Mouse (Mus musculus) heart, embryonic 15.5 days (tissue): Measurements from ENCODE around the gene Ythdf1. TPM values are rescaled to one million over a fixed set of nuclear protein-coding genes. Genes with fewer than 3 reads are reported as not detected.

ENCODE experiments used
- ATAC-seq: fragments of 200-750 bp; cut with Nextera tagmentation; replicated peaks from 2 replicates; pipeline ENCODE4 v1.8.0; 2017; ENCODE audit warnings: low read depth, moderate TSS enrichment; ENCODE audit not compliant: insufficient number of reproducible peaks, insufficient read depth, low FRiP score
- H3K27ac ChIP-seq: fragments of 300-500 bp; sonication (generic); 2 replicates; pipeline ENCODE4 v1.5.1; 2015; ENCODE audit warnings: mild to moderate bottlenecking, inconsistent platforms
- H3K27me3 ChIP-seq: fragments of 300-500 bp; sonication (generic); 2 replicates; pipeline ENCODE4 v1.6.1; 2015; ENCODE audit warnings: inconsistent platforms
- H3K36me3 ChIP-seq: fragments of 300-500 bp; sonication (generic); 2 replicates; pipeline ENCODE4 v1.6.1; 2015; ENCODE audit warnings: mild to moderate bottlenecking, inconsistent platforms
- H3K4me1 ChIP-seq: fragments of 300-500 bp; sonication (generic); replicated peaks from 2 replicates; pipeline ENCODE4 v1.6.1; 2015; ENCODE audit warnings: inconsistent platforms
- H3K4me2 ChIP-seq: fragments of 300-500 bp; sonication (generic); 2 replicates; pipeline ENCODE4 v1.6.1; 2015; ENCODE audit warnings: inconsistent platforms, mild to moderate bottlenecking, moderate library complexity
- H3K4me3 ChIP-seq: fragments of 300-500 bp; sonication (generic); 2 replicates; pipeline ENCODE4 v1.5.1; 2015; ENCODE audit warnings: mild to moderate bottlenecking, inconsistent platforms
- H3K9ac ChIP-seq: fragments of 300-500 bp; sonication (generic); 2 replicates; pipeline ENCODE4 v1.6.1; 2015; ENCODE audit warnings: mild to moderate bottlenecking, inconsistent platforms
- H3K9me3 ChIP-seq: fragments of 300-500 bp; sonication (generic); replicated peaks from 2 replicates; pipeline ENCODE4 v1.6.1; 2016; ENCODE audit warnings: inconsistent platforms
- WGBS: fragments of 180-500 bp; shearing (Covaris S2); methylation state at CpG from one replicate; pipeline ENCODE4 v1.1.7; 2015; ENCODE audit warnings: mixed read lengths; 5-methylcytosine and 5-hydroxymethylcytosine counted together
- polyA plus RNA-seq: library from polyadenylated mRNA; unstranded; fragments of >200 nt; fragmentation: Nextera tagmentation; extraction: Ambion mirVana; gene quantifications from 2 replicates; pipeline ENCODE4 v1.2.1, GENCODE M21; 2015

The Ythdf1 gene
- polyA plus RNA-seq, 1 experiment from 2014 or later: 32.9 TPM

DNA sequence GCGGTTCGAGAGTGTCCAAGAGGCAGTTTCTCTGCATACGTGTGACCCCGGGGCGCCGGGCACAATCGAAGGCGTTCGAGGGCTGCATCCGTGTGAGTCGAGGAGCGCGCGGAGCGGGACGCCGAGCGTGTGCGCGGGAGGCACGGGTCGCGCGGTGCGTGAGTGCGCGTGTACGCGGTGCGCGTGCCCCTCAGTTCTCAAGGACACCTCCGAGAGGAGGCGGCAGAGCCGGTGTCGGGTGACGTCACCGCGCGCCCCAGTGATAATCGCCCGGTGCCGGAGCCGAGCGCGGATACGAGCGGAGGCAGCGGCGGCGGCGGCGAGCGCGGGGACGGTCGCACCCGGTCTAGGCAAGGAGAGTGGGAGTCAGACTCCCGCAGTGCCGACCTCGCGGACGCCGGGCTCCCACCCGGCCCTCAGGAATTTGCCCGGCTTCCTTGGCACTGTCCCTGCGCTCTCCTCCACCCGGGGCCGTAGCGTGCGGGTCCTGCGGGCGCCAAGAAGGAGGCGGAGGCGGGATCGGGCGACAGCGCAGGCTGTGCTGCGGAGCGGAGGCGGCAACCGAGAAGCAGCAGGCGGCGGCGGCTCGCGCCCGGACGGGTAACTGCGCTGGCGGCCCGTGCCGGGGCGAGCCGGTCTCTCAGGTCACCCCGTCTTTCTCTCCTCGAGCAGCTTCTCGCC is 27.8 kb downstream of the Ythdf1 start:
- peak overlapping the region; percentile 92 for H3K4me2 ChIP-seq
- under 1% methylated on average over 94 of the region's 97 CpGs for WGBS
- no peak for ATAC-seq
- peak overlapping the region; percentile 53 for H3K4me3 ChIP-seq
- H3K4me1 ChIP-seq: peaks cover 22% of the 10 kb centered on the region
- H3K27me3 ChIP-seq: peaks cover 100% of the 10 kb centered on the region
- H3K9me3 ChIP-seq: no peaks in the 10 kb centered on the region
- no peak overlapping the region for H3K27ac ChIP-seq
- no peak overlapping the region for H3K9ac ChIP-seq
- no peaks in the 10 kb centered on the region for H3K36me3 ChIP-seq

DNA sequence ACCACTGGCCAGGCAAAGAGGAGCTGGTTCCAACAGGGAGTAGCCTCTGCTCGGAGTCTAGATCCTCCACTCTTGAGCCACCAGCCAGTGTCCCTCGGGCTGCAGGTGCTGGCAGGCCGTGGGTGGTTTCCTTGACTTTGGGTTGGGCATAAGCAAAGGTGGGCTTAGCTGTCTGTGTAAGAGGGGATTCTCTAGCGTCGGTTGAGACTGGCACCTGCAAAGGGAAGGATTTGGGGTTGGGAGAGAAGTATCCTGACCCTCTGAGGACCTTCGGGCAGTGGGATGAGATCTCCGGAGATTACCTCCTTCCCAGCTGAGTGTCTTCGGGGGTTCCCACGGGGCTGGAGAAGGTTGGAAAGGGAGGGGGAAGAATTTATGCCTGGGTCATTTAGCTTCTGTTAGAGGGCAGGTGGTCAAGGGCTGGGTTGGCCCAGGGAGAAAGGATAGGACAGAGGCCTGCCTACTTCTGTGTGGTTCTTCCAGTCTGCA is 28.9 kb downstream of the Ythdf1 start:
- no peak overlapping the region for H3K4me3 ChIP-seq
- peaks cover 22% of the 10 kb centered on the region for H3K4me1 ChIP-seq
- no peak overlapping the region for H3K9ac ChIP-seq
- H3K27ac ChIP-seq: no peak overlapping the region
- H3K36me3 ChIP-seq: no peaks in the 10 kb centered on the region
- peaks cover 100% of the 10 kb centered on the region for H3K27me3 ChIP-seq
- H3K4me2 ChIP-seq: no peak overlapping the region
- no peaks in the 10 kb centered on the region for H3K9me3 ChIP-seq
- 14% methylated on average over 9 of the region's 9 CpGs for WGBS
- no peak for ATAC-seq

DNA sequence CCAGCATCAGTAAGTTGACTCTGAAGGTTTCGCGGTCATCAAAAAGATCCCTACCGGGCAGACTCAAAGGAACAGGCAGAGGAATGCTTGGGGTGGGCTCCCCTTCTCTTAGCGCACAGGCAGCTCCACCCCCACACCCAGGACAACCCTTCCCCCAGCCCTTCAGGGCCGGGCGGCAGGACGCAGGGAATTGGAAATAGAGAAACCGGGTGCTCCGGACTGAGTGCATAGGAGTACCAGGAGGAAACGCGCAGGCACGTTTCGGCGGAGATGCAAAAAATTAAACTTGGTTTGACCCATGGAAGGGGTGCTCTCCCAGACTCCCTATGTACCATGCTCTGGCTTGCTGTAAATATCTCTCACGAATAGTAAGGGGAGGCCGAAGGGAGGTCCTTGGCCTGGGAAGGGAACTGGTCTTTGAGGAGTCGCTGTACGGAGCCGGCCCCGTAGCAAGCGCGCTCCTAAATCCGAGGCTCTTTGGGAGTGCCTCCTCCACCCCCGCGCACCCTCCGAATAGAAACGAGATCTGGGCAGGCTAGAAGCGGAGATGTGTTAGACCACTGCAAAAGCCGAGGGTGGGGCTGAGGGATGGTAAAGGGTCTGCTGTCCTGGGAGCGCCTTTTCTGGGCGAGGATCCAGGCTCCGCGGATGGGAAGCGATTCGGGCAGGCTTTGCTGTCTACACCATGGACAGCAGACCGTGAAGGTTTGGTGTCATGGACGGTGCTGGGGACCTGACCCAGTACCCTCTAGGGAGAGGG is 29.5 kb downstream of the Ythdf1 start:
- H3K4me2 ChIP-seq: no peak overlapping the region
- no peak overlapping the region for H3K9ac ChIP-seq
- H3K9me3 ChIP-seq: no peaks in the 10 kb centered on the region
- H3K27me3 ChIP-seq: peaks cover 100% of the 10 kb centered on the region
- WGBS: 2% methylated on average over 37 of the region's 37 CpGs
- H3K4me1 ChIP-seq: peaks cover 22% of the 10 kb centered on the region
- no peak overlapping the region for H3K27ac ChIP-seq
- no peaks in the 10 kb centered on the region for H3K36me3 ChIP-seq
- no peak overlapping the region for H3K4me3 ChIP-seq
- no peak for ATAC-seq

GRCm38 (mm10) chr2:180890422-180891074 is 30.2 kb downstream of the Ythdf1 start:
- H3K4me2 ChIP-seq: 0 out of 2 replicates have a peak overlapping the region, but pooled peaks have one; percentile 10
- no peaks in the 10 kb centered on the region for H3K36me3 ChIP-seq
- no peak for ATAC-seq
- H3K27ac ChIP-seq: no peak overlapping the region
- peaks cover 22% of the 10 kb centered on the region for H3K4me1 ChIP-seq
- WGBS: under 1% methylated on average over 26 of the region's 29 CpGs
- H3K4me3 ChIP-seq: 0 out of 2 replicates have a peak overlapping the region, but pooled peaks have one; percentile 2
- H3K27me3 ChIP-seq: peaks cover 100% of the 10 kb centered on the region
- no peak overlapping the region for H3K9ac ChIP-seq
- no peaks in the 10 kb centered on the region for H3K9me3 ChIP-seq

DNA sequence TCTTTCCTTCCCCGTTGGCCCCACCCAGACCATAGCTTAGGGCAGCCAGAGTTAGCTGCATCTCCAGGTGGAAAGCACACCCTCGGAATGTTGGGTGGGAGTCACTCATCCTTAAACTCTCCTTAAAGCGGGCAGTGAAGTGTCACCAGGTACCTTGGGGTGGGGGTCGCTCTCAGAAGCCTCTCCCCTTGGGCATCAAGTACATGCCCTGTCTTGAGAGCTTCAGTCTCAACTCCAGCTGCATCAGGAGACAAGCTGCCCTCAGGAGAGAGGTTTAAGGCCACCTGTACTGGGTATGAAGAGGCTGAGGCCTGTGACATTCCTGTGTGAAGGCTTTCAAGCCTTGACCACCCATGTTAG is 30.8 kb downstream of the Ythdf1 start:
- Histone ChIP-seq H3K27ac (no peak overlapping the region), H3K9ac (no peak overlapping the region), H3K9me3 (no peaks in the 10 kb centered on the region), H3K4me2 (no peak overlapping the region), H3K27me3 (peaks cover 100% of the 10 kb centered on the region), H3K36me3 (no peaks in the 10 kb centered on the region), H3K4me3 (no peak overlapping the region), H3K4me1 (peaks cover 22% of the 10 kb centered on the region)
- 25% methylated on average over 4 of the region's 4 CpGs for WGBS
- ATAC-seq: no peak

GRCm38 (mm10) chr2:180889271-180889920 is 31.4 kb downstream of the Ythdf1 start:
- Histone ChIP-seq H3K9me3 (no peaks in the 10 kb centered on the region), H3K27ac (no peak overlapping the region), H3K9ac (no peak overlapping the region), H3K4me3 (no peak overlapping the region), H3K4me2 (no peak overlapping the region), H3K27me3 (peaks cover 96% of the 10 kb centered on the region), H3K4me1 (peaks cover 18% of the 10 kb centered on the region), H3K36me3 (no peaks in the 10 kb centered on the region)
- ATAC-seq: no peak
- 9% methylated on average over 19 of the region's 19 CpGs for WGBS

DNA sequence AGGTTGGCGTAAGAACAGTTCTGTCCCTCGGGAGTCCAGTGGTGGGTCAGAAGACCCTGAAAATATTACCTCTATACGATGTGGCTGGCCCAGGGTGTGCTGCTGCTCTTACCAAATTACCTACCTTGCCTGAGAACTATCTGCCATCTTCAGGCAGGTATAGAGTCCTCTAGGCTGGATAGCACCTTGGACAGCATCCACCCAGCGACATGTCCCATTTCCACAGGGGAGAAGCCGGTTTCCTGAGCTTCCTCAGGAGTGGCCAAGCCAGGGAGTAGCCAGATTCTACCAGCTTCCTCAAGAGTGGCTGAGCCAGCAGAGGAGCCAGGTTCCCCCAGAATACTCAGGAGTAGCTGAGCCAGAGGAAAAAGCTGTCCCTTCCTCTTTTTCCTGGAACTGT is 35.5 kb downstream of the Ythdf1 start:
- Histone ChIP-seq H3K9me3 (no peaks in the 10 kb centered on the region), H3K4me1 (no peaks in the 10 kb centered on the region), H3K4me3 (no peak overlapping the region), H3K9ac (no peak overlapping the region), H3K27me3 (peaks cover 58% of the 10 kb centered on the region), H3K27ac (no peak overlapping the region), H3K4me2 (no peak overlapping the region), H3K36me3 (no peaks in the 10 kb centered on the region)
- WGBS: 54% methylated on average over 5 of the region's 5 CpGs
- ATAC-seq: no peak

DNA sequence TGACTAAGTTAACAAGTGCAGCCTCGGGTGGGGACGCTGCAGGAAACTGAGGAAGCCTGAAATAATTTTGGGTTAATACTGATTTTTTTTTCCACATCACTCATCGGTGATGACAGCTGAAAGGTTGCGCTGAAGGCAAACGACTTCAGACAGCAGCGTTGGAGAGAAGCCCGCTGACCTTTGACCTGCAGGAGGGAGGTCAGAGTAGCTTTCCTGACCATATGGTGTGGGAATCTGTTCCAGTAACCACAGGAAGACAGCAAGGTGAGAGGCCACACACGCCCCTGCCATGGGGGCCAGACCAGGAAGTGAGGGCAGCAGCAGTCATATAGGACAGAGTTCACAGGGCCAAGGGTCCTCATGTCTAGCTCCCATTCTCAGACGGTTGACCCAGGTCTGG is 39.5 kb downstream of the Ythdf1 start:
- H3K4me2 ChIP-seq: no peak overlapping the region
- H3K4me1 ChIP-seq: no peaks in the 10 kb centered on the region
- WGBS: 50% methylated on average over 9 of the region's 9 CpGs
- H3K27me3 ChIP-seq: peaks cover 24% of the 10 kb centered on the region
- H3K9me3 ChIP-seq: no peaks in the 10 kb centered on the region
- no peak for ATAC-seq
- no peak overlapping the region for H3K4me3 ChIP-seq
- no peaks in the 10 kb centered on the region for H3K36me3 ChIP-seq
- no peak overlapping the region for H3K9ac ChIP-seq
- H3K27ac ChIP-seq: no peak overlapping the region

- Histone ChIP-seq H3K9me3 (no peaks in the 10 kb centered on the region), H3K4me1 (no peaks in the 10 kb centered on the region), H3K27me3 (peaks cover 9% of the 10 kb centered on the region; the same call in 1 of the 2 replicates), H3K4me3 (no peak overlapping the region), H3K4me2 (no peak overlapping the region), H3K27ac (no peak overlapping the region), H3K36me3 (no peaks in the 10 kb centered on the region), H3K9ac (no peak overlapping the region)
- no peak for ATAC-seq
- 46% methylated on average over 7 of the region's 7 CpGs for WGBS
Measured at GRCm38 (mm10) chr2:180879365-180880067, 41.2 kb downstream of the Ythdf1 start.

GRCm38 (mm10) chr2:180870006-180870405 is 50.7 kb downstream of the Ythdf1 start:
- no peak for ATAC-seq
- WGBS: 38% methylated on average over 3 of the region's 3 CpGs
- no peaks in the 10 kb centered on the region for H3K36me3 ChIP-seq
- H3K4me1 ChIP-seq: no peaks in the 10 kb centered on the region
- no peak overlapping the region for H3K27ac ChIP-seq
- H3K4me3 ChIP-seq: no peak overlapping the region
- no peaks in the 10 kb centered on the region for H3K27me3 ChIP-seq
- H3K4me2 ChIP-seq: no peak overlapping the region
- H3K9ac ChIP-seq: no peak overlapping the region
- H3K9me3 ChIP-seq: no peaks in the 10 kb centered on the region
